5 mouse cellular contexts compared by ENCODE assay signal in genomic region chr1:125393324-125393723, GRCm38 (mm10). TPM values are rescaled to one million over a fixed set of nuclear protein-coding genes. Genes with fewer than 3 reads are reported as not detected.
DNase-seq lines count a peak whose midpoint lies in the region; ATAC-seq and TF ChIP-seq lines count a peak whose summit lies in the region.
"Not testable (repeated sequence)": the region's sequence is repeated elsewhere in the genome, so short reads cannot be mapped to it uniquely, and the experiment has no call there.

No protein-coding gene starts in this region.

- not testable (repeated sequence) for TF ChIP-seq RAD21 in MEL (IDR thresholded peaks at IDR 0.05; ENCODE audit: low read depth, low read length)

- H3K9ac ChIP-seq in MEL (ENCODE audit: control insufficient read depth, low read depth, low read length, poor library complexity, severe bottlenecking) = not testable (repeated sequence)

- H3K9me3 ChIP-seq in MEL (replicated peaks; ENCODE audit: insufficient read depth, low read length) = not testable (repeated sequence)

- 0 out of 2 replicates have a peak, but pooled peaks have one; percentile 57 for ATAC-seq in erythroid progenitor cell, adult 5-6 weeks (replicated peaks; ENCODE audit: low FRiP score, poor library complexity, severe bottlenecking)
- ATAC-seq in megakaryocyte progenitor cell, adult 5-6 weeks (replicated peaks; ENCODE audit: poor library complexity) = peak; percentile 35
- peak; percentile 56; the same call in 1 of the 2 replicates for ATAC-seq in megakaryocyte-erythroid progenitor cell, adult 5-6 weeks (replicated peaks; ENCODE audit: low FRiP score, low TSS enrichment, poor library complexity, severe bottlenecking)

- TF ChIP-seq POLR2A in MEL (IDR thresholded peaks at IDR 0.05; ENCODE audit: control insufficient read depth in 1 of 2, insufficient read depth in 1 of 2, low read depth in 1 of 2, low read length in 2 of 2, poor library complexity in 1 of 2) = not testable (repeated sequence)

- peaks cover 27 to 29% of the 10 kb centered on the region in 2 experiments for H3K36me3 ChIP-seq in MEL (ENCODE audit: control insufficient read depth in 1 of 2, insufficient read depth in 2 of 2, low read length in 2 of 2)

- peak in 1 of 2 experiments; percentile 43; a peak in 1 of 4 replicates for TF ChIP-seq EP300 in MEL (IDR thresholded peaks at IDR 0.05; ENCODE audit: low read depth in 1 of 2, low read length in 2 of 2)

- DNase-seq in MEL (ENCODE audit: low read depth, low spot score) = peak; percentile 60
- DNase-seq in heart, adult 11 months = peak; percentile 44

- not testable (repeated sequence) for H3K79me2 ChIP-seq in MEL (ENCODE audit: control insufficient read depth, insufficient read depth, low read length, poor library complexity)

- H3K4me1 ChIP-seq in MEL (ENCODE audit: control insufficient read depth in 1 of 2, insufficient read depth in 2 of 2, low read length in 2 of 2) = peaks cover 9 to 17% of the 10 kb centered on the region in 2 experiments; a peak in 3 of 4 replicates

- not testable (repeated sequence) for H3K27me3 ChIP-seq in MEL (ENCODE audit: control insufficient read depth in 1 of 2, insufficient read depth in 2 of 2, low read length in 2 of 2)

- H3K27ac ChIP-seq in MEL (ENCODE audit: control insufficient read depth, low read depth, low read length) = 0 out of 2 replicates have a peak overlapping the region, but pooled peaks have one; percentile 28

- H3K4me3 ChIP-seq in MEL (ENCODE audit: control insufficient read depth in 1 of 2, insufficient read depth in 1 of 2, low read depth in 2 of 2, low read length in 2 of 2) = not testable (repeated sequence)

- not testable (repeated sequence) for TF ChIP-seq CTCF in MEL (IDR thresholded peaks at IDR 0.05 in 2 of 3, conservative IDR thresholded peaks at IDR 0.05 in 1 of 3; ENCODE audit: control insufficient read depth in 1 of 3, insufficient read depth in 1 of 3, low read depth in 2 of 3, low read length in 3 of 3, poor library complexity in 1 of 3, severe bottlenecking in 1 of 3)

TF ChIP-seq in MEL, 35 proteins besides CTCF, POLR2A, EP300 and RAD21:
- TF ChIP-seq MAX (IDR thresholded peaks at IDR 0.05; ENCODE audit: low read length) (0 out of 2 replicates have a peak, but pooled peaks have one; percentile 21), MYB (IDR thresholded peaks at IDR 0.05; ENCODE audit: low read depth, low read length) (peak; percentile 47; the same call in 1 of the 2 replicates)

RNA-seq across cellular contexts. Expression of gene Actr3, which starts 42.2 kb away (rescaled TPM):
- total RNA-seq in MEL (2012; rRNA removed) = 154 and 191 TPM in 2 replicates
- 100 to 1,000 TPM in 1 of 2 experiments, not detected in 1; 211 TPM for polyA plus RNA-seq in MEL (2012; ENCODE audit: insufficient read depth in 1 of 2, insufficient read length in 2 of 2, low read depth in 1 of 2, low replicate concordance in 2 of 2, missing spikeins in 1 of 2)
- total RNA-seq in erythroid progenitor cell, adult 5-6 weeks (2015; ENCODE audit: low replicate concordance) = 181 and 228 TPM in 2 replicates
- total RNA-seq in erythroid progenitor cell, adult 5-6 weeks (2017; ENCODE audit: low replicate concordance) = 229 and 243 TPM in 2 replicates
- total RNA-seq in megakaryocyte progenitor cell, adult 5-6 weeks (2015) = 593 and 655 TPM in 2 replicates
- 974 and 976 TPM in 2 replicates for total RNA-seq in megakaryocyte progenitor cell, adult 5-6 weeks (2017)
- total RNA-seq in megakaryocyte-erythroid progenitor cell, adult 5-6 weeks (2014; fragmentation: Nextera tagmentation) = 137 and 149 TPM in 2 replicates
- total RNA-seq in megakaryocyte-erythroid progenitor cell, adult 5-6 weeks (2017) = 314 and 445 TPM in 2 replicates
